Mouse (Mus musculus) heart, adult 2 months (tissue): ENCODE results near the gene Ppm1b.

Source experiments
- CTCF ChIP-seq: fragments of 200-600 bp; IDR thresholded peaks from 2 replicates; pipeline ENCODE4 v1.8.1; 2022; ENCODE audit warnings: antibody characterized with exemption, mild to moderate bottlenecking, moderate library complexity
- POLR2A ChIP-seq: fragments of 200-500 bp; IDR thresholded peaks from 2 replicates; pipeline ENCODE4 v1.6.1; 2011; ENCODE audit warnings: mild to moderate bottlenecking, low read depth, low read length, control low read depth; ENCODE audit not compliant: insufficient read depth

DNA sequence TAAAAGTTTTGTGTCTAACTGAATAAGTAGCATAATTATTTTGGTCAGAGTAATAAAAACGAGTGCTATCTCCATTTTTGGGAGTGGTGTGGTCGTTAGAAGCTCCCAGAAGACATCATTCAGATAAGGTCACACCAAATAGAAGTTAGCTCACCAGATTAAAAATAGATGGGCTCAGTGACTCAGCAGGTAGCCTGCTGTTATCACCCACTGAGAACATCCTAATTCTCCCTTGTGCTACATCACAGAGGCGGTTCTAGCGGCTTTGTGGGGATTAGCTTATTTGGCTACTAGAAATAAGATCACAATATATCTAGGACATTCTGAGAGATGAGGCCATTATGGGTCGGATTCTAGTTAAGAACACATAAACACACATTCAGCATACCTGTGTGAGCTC is 30.3 kb upstream of the Ppm1b start:
- TF ChIP-seq POLR2A (no peak), CTCF (no peak)
